Mouse (Mus musculus) left cerebral cortex, adult 2 months (tissue): Measurements from ENCODE around the gene Stxbp3. TPM values are rescaled to one million over a fixed set of nuclear protein-coding genes. Genes with fewer than 3 reads are reported as not detected.

ENCODE experiments used
- DNase-seq, 2 experiments: peaks; one replicate each; pipeline ENCODE4 v3.0.0; 2021 to 2022; ENCODE audit warnings: low spot score in 2 of 2, mixed read lengths in 1 of 2; ENCODE audit errors: extremely low spot score in 1 of 2
- H3K27ac ChIP-seq: fragments of 200-600 bp; 2 replicates; pipeline ENCODE4 v1.8.1; 2022
- H3K4me3 ChIP-seq: fragments of 200-600 bp; 2 replicates; pipeline ENCODE4 v1.8.1; 2022
- CTCF ChIP-seq: fragments of 200-600 bp; IDR thresholded peaks from 2 replicates; pipeline ENCODE4 v1.8.1; 2022; ENCODE audit warnings: antibody characterized with exemption, mild to moderate bottlenecking, moderate library complexity
- intact Hi-C: fragments of 180-260 bp; cut with DNase I; formaldehyde crosslinking; loops from one replicate; pipeline ENCODE4 v1.15.1; 2025
- total RNA-seq, 2 experiments: library from RNA; stranded (reverse); gene quantifications; 2 replicates each; pipeline ENCODE4 v1.2.3; 2021

Stxbp3 gene
- total RNA-seq, 2 experiments from 2014 or later: 17.8 to 23.1 TPM

GRCm38 (mm10) chr3:108790499-108790898 is 49.8 kb downstream of the Stxbp3 start:
- intact Hi-C loops: no loop called here
- TF ChIP-seq CTCF: no peak
- Histone ChIP-seq H3K4me3 (no peak overlapping the region), H3K27ac (no peak overlapping the region)
- DNase-seq: no peak

DNA sequence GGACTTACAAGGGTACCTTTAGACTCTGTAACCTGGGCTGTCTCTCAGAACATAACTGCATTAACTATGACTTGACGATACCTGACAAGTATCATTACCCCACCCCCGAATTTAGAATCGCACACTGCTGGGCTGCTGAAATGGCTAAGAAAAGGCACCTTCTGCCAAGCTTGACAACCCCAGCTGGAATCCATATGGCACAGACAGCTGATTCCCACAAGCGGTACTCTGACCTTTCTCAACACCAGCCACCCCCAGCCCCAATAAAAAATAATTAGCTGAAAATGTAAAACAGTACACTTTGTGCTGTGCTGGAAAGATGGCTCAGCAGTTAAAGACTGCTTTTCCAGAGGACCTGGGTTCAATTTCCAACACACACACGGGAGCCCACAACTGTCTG is 51.0 kb downstream of the Stxbp3 start:
- H3K4me3 ChIP-seq: no peak overlapping the region
- no peak for DNase-seq
- H3K27ac ChIP-seq: no peak overlapping the region
- intact Hi-C loops: no loop called here
- no peak for TF ChIP-seq CTCF

DNA sequence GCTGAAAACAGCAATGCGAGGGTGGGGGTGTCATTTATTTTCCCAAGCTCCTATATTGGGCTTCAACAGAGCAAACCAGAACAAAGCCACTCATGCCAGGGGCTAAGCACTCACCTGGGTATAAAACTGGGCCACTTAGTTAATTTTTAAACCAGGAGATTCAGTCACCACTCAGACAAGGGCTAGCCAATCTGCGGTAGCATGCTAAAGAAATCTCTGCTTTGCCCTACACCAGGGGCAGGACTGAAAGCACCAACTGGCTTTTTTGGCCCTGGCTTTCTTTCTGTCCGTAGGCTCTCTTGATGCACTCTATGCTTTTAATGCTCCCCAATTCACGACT is 51.9 kb downstream of the Stxbp3 start:
- no peak overlapping the region for H3K27ac ChIP-seq
- no peak for TF ChIP-seq CTCF
- no peak overlapping the region for H3K4me3 ChIP-seq
- intact Hi-C loops: no loop called here
- DNase-seq: no peak

GRCm38 (mm10) chr3:108787754-108788454 is 52.4 kb downstream of the Stxbp3 start:
- no peak overlapping the region for H3K4me3 ChIP-seq
- DNase-seq: no peak
- H3K27ac ChIP-seq: no peak overlapping the region
- intact Hi-C loops: no loop called here
- no peak for TF ChIP-seq CTCF

GRCm38 (mm10) chr3:108786520-108786919 is 53.8 kb downstream of the Stxbp3 start:
- no peak for TF ChIP-seq CTCF
- intact Hi-C loops: no loop called here
- no peak for DNase-seq
- Histone ChIP-seq H3K27ac (no peak overlapping the region), H3K4me3 (no peak overlapping the region)

DNA sequence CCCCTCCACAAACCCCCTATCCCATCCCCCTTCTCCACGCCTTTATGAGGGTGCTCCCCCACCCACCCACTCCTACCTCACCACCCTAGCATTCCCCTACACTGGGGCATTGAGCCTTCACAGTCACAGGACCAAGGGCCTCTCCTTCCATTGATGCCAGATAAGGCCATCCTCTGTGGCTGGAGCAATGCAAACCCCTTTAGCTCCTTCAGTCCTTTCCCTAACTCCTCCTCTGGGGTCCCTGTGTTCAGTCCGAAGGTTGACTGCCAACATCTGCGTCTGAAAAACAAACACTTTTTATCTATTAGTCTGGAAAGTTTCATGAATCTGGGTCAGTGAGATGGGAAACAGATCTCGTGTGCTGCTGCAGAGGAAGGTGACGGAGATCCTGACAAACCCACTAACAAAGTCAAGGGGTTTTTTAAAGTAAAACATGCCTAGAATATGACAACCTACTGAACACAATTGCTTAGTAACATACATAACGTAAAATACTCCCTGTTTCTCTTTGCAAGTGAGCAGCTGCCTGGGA is 57.9 kb downstream of the Stxbp3 start:
- intact Hi-C loops: no loop called here
- no peak overlapping the region for H3K4me3 ChIP-seq
- TF ChIP-seq CTCF: no peak
- no peak for DNase-seq
- no peak overlapping the region for H3K27ac ChIP-seq

DNA sequence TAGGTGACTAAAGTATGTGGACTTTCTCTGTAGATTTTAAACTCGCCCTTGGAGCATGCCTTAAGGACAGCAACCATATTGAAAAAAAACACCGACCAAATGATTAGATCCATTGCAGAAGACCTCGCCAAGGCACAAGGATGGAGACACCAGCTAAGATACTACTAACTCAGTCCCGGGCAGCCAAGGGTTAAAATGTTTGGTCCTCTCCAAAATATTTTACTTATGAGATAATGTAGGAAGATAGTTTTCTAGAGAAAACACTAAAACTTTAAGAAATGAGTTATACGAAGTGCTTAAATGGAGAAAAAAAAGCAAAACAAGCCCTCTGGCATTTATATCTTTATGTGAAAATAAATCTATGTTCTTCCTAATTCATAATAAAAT is 58.4 kb downstream of the Stxbp3 start:
- no peak for TF ChIP-seq CTCF
- H3K27ac ChIP-seq: no peak overlapping the region
- intact Hi-C loops: no loop called here

DNA sequence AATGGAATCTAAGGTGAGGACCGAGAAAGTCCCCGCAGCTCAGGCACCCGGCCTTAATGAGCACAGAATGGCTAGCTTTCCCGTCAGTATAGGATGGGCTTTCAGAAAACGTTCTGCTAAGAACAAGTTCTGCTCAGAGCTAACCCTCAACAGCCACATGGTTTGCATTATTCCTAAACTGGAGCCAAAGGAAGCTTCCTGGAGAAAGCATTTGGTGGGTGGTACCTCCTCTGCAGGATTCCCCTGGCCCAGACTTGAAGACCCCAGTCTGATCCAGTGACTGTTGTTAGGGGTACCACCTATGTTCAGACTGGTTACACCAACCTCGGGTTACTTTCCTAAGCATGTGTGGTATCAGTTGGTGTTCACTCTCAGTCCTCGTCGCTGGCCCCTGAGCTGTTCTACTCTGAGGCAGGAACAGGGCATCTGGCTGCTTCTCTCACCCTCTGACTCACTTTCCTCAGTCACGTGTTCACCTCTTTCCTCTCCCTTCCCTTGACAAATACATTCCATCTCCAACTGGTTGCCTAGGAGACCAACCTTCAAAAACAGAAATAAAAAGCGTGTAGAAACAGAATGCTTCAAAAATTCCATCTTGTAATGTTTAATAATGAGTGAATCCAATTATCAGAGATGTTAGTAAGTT is 59.0 kb downstream of the Stxbp3 start:
- peak; percentile 52 for DNase-seq
- Histone ChIP-seq H3K27ac (peak overlapping the region; percentile 50; the same call in 1 of the 2 replicates), H3K4me3 (no peak overlapping the region)
- intact Hi-C loops: no loop called here
- no peak for TF ChIP-seq CTCF

More for the DNA sequence above, 58.4 kb downstream of the Stxbp3 start:
- H3K4me3 ChIP-seq: no peak overlapping the region
- no peak for DNase-seq

DNA sequence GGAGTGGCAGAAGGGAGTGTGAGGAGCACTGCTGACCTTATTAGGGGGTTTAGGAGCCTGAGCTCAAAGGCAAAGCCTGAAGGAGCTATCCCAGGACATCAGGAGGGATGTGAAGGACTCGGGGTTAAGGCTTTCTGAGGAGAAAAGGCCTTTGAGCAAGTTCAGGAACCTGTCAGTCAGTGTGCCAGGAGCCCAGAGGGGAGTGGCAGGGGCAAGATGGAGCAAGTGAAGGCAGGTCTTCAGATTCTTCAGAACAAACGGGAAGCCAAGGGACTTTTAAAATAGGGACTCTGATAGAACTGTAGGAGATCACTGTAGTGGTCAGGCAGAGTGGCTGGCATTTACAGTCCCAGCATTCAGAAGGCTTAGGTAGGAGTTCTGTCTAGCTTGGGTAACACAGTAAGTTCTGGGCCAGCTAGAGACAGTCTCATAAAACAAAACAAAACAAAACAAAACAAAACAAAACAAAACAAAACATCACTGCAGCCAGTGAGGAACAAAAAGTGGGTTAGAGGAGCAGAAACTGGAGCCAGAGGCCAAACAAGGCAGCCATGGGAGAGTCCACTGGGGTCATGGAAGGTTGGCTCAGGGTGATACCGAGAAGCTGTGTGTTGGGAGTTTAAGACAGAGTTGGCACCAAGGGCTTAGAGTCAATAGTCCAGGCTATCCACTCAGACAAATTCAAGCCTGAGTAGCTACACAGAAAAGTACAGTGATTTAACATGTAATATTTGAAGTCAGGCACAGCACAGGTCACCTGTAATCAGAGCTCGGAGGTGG is 61.4 kb downstream of the Stxbp3 start:
- Histone ChIP-seq H3K27ac (no peak overlapping the region), H3K4me3 (no peak overlapping the region)
- DNase-seq: no peak
- TF ChIP-seq CTCF: no peak
- intact Hi-C loops: no loop called here

DNA sequence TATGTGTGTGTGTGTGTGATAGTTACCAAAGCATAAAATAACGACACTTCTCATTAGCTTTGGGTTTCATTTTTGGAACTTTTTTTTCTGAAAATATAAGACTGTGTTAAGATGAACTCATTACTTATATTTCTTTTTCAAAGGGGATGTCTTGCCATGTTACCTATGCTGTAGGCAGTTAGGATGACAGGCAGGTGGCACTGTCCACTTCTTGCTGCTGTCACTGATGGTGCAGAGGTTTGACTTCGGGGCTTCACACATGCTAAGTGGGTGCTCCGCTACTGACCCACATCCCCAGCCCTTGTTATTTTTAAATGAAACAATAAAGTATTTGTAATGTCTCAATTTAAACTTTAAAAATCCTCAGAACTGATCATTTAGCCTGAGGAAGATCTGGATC is 67.5 kb downstream of the Stxbp3 start:
- Histone ChIP-seq H3K27ac (no peak overlapping the region), H3K4me3 (no peak overlapping the region)
- intact Hi-C loops: no loop called here
- peak; percentile 14 for TF ChIP-seq CTCF
- DNase-seq: no peak

DNA sequence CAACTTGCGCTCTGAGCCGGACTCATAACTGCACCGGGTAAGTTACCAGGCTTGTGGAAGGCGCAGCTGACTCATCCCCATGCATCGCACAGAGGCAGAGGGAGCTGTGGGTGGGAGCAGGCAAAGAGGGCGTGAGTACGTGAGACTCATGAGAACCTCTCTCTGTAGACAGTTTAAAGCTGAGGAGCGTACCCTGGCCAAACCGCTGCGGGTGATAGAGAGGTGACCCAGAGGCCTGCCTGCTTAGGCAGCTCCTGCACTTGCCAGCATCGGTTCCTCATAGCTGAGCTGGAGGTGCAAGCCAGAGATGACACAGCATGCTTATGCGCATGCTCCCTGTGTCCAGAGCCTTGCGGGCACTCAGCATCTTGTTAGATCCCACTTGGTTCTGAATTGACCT is 68.1 kb downstream of the Stxbp3 start:
- Histone ChIP-seq H3K4me3 (no peak overlapping the region), H3K27ac (peak overlapping the region; percentile 84)
- TF ChIP-seq CTCF: no peak
- peak; percentile 59 to 65 for DNase-seq
- intact Hi-C loops: no loop called here
